Mouse (Mus musculus): ENCODE data around the gene Pi4kb. TPM values are rescaled to one million over a fixed set of nuclear protein-coding genes. Genes with fewer than 3 reads are reported as not detected.

Gene Pi4kb
- 12.0 and 16.1 TPM in 2 replicates for polyA plus RNA-seq (2012; ENCODE audit: low replicate concordance)

DNA sequence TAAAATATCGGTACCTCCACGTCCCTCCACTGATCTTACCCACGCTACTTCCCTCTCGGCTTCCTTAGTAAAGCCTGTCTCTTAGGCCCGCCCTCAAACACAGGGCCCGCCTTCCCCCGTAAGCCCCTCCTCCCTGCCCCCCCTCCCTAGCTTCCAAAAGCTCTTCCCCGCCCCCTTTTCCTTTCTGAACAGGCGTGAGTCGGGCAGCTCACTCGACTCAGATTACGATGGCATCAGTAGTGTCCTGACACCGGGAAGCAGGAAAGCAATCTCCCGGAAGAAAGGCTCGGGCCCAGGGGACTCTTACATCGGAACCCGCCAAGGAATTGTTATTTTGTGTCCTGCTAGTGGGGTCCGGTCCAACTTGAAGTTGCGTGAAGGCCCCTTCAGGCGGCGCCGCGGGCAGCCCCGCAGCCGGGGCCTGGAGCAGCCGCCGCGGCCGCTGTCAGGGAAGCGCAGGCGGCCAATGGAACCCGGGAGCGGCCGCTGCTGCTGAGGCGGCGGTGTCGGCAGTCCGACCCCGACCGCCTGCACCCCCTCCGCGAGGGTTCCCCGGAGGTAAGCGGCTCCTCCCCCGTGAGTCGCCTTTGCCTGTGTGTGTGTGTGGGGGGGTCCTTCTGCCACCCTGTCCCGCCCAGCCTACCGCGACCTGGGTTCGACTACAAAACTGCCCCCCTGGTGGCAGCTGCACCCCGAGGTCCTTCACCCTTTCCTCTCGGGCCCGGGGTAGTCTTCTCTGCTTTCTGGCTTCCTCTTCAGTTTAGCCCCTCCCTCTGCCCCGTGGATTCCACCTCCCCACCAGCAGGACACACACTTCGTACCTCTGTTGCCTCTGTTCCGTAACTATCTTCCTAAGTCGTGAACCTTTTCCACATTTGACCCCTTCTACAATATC lies at the start of gene Pi4kb:
TSS of gene Pi4kb (plus strand) at position 204 of the 895 bp plus-strand sequence.

DNA sequence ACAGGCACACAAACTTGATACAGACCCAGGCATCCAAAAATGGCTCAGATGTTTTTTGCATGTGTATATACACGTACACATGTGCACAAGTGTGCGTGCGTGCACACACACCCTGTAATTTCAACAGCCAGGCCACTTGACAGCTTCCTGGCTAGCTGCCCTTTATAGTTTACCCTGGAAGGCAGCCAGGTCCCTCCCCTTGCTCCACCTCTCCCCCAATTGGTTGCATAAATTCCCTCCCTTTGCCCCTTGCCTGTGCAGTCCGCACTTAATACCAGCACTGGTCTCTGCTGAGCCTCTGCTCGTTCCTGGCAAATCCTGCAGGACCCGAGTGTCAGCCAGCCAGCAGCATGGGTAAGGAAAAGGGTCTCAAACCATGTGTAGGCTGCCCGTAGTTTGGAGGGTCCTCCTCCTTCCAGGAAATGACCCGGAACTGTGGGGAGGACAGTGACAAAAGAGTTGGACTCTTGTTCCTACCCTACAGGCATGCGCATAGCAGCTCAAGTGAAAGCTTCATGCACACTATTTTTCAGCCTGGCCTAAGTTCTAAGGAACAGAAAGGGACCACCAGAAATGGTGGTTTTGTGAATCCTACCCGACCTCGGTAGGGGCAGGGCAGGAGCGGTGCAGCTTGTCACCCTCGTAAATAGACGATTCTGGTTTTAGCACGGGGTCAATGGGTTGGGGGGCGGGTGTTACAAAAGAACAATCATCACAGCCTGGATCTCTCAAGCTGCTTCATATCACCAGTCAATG lies 41.5 kb upstream of the Pi4kb start, which contains the start of gene Selenbp1:
TSS of gene Selenbp1 (plus strand) at position 248 of the 756 bp plus-strand sequence.

GRCm38 (mm10) chr3:94953764-94954616 lies 20.5 kb upstream of the Pi4kb start, which contains the start of gene Rfx5:
Gene Rfx5, plus strand, starts transcription at chr3:94954075.

GRCm38 (mm10) chr3:95015337-95015872 lies 40.9 kb downstream of the Pi4kb start, which contains the start of gene Zfp687:
Gene Zfp687, minus strand, starts transcription at chr3:95015448.

DNA sequence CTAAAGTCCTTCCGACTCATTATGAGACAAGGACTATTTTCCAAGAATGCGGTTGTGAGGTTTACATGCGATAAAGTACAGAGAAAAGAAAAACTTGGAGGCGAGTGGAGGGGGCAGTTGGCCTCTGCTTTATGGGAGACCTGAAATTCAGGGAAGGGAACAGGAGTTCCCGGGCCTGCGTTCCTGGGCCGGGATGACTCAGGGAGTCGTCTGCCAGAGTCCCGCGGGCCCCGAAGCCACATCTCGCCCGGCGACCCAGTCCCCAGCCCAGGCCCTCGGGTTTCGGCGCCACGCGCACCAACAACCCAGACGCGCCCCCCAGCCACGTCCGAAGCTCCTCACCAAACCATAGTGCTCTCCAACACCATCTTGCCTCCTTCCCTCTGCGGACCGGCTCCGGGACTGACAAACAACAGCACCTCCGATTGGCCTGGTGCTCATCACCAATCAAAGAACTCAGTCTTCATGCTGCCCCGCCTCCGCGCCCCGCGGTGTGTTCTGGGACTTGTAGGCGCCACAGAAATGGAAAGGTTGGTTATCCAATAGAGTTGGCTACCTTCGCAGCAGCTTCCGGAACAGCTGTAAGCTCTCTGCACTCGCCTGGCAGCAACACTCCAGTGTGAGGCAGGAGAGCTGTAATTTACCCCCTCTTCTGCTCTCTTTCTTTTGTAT lies 67.8 kb downstream of the Pi4kb start, which contains the start of gene Psmd4:
TSS of gene Psmd4 (minus strand) at position 449 of the 672 bp plus-strand sequence.

Other genes with a start within 250 kb of the Pi4kb start
- 0.06 and 0.09 TPM in 2 replicates for gene Cgn, start 188.2 kb upstream of the Pi4kb start, polyA plus RNA-seq (2012; ENCODE audit: low replicate concordance)
- gene Pogz, start 137.2 kb upstream of the Pi4kb start, polyA plus RNA-seq (2012; ENCODE audit: low replicate concordance) = 72.2 and 97.0 TPM in 2 replicates
- gene Psmb4, start 87.8 kb upstream of the Pi4kb start, polyA plus RNA-seq (2012; ENCODE audit: low replicate concordance) = 101 and 189 TPM in 2 replicates
- 0.91 and 6.6 TPM in 2 replicates for gene Selenbp1, start 41.7 kb upstream of the Pi4kb start, polyA plus RNA-seq (2012; ENCODE audit: low replicate concordance)
- 24.8 and 29.1 TPM in 2 replicates for gene Rfx5, start 20.7 kb upstream of the Pi4kb start, polyA plus RNA-seq (2012; ENCODE audit: low replicate concordance)
- gene Zfp687, start 40.7 kb downstream of the Pi4kb start, polyA plus RNA-seq (2012; ENCODE audit: low replicate concordance) = 32.8 and 36.3 TPM in 2 replicates
- gene Psmd4, start 67.9 kb downstream of the Pi4kb start, polyA plus RNA-seq (2012; ENCODE audit: low replicate concordance) = 47.7 and 87.6 TPM in 2 replicates
- gene Pip5k1a, start 132.2 kb downstream of the Pi4kb start, polyA plus RNA-seq (2012; ENCODE audit: low replicate concordance) = 14.2 and 15.7 TPM in 2 replicates
- gene Vps72, start 136.3 kb downstream of the Pi4kb start, polyA plus RNA-seq (2012; ENCODE audit: low replicate concordance) = 140 and 262 TPM in 2 replicates
- 0.58 and 0.82 TPM in 2 replicates for gene Tmod4, start 149.7 kb downstream of the Pi4kb start, polyA plus RNA-seq (2012; ENCODE audit: low replicate concordance)
- gene Scnm1, start 159.3 kb downstream of the Pi4kb start, polyA plus RNA-seq (2012; ENCODE audit: low replicate concordance) = 6.6 and 11.8 TPM in 2 replicates
- gene Lysmd1, start 159.4 kb downstream of the Pi4kb start, polyA plus RNA-seq (2012; ENCODE audit: low replicate concordance) = 3.3 and 6.5 TPM in 2 replicates
- gene Tnfaip8l2, start 167.6 kb downstream of the Pi4kb start, polyA plus RNA-seq (2012; ENCODE audit: low replicate concordance) = 29.6 and 79.9 TPM in 2 replicates
- 1.1 and 3.6 TPM in 2 replicates for gene Sema6c, start 185.7 kb downstream of the Pi4kb start, polyA plus RNA-seq (2012; ENCODE audit: low replicate concordance)
- gene Gabpb2, start 243.2 kb downstream of the Pi4kb start, polyA plus RNA-seq (2012; ENCODE audit: low replicate concordance) = 3.9 and 10.3 TPM in 2 replicates

Data from hematopoietic multipotent progenitor cell, adult 10-12 weeks (in vitro differentiated cells).